Mouse (Mus musculus): ENCODE measurements around the gene Ivns1abp. TPM values are rescaled to one million over a fixed set of nuclear protein-coding genes. Genes with fewer than 3 reads are reported as not detected.
A peak's percentile ranks its signal among the peaks of the same experiment; 100 is the strongest.
"Not testable (repeated sequence)": the region's sequence is repeated elsewhere in the genome, so short reads cannot be mapped to it uniquely, and the experiment has no call there.

The Ivns1abp gene
- 556 and 557 TPM in 2 replicates for total RNA-seq (2017)

DNA sequence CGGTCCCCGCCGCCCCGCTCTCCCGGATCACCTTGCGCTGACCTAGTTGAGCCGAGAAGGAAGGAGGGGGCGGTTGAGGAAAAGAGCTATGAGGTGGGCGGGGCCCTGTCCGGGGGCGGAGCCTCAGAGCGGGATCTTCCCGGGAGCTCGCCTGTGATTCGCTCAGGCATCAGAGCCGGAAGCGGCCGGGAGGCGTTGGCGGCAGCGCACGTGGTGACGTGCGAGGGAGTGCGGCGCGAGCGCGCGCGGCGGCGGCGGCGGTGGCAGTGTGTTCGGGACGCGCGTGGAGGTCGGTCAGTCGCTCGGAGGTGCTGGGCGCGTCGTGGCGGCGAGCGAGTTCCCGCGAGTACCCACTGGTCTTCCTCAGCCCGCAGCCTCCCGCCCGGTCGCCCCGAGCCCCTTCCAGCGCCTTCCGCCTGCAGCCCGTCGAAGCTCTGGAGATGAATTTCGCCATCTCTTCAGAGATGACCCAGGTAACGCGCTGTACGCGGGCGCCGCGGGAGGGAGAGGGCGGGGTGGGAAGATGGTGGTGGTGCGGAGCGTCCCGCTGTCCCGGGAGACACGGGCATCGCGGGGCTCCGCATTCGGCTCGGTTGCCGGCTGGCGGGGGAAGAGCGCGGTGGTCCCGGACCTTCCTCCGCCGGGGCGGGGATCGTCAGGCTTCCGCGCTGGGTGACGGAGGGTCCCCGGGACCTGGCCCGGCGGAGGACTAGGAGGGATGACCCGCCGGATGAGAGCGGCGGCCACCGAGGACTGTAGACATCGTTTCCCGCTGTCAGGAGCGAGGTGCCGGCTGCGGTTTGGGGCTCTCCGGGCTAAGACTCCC is at the start of gene Ivns1abp:
Gene Ivns1abp (plus strand): TSS at position 195 of the 826 bp plus-strand sequence.
- peak; percentile 83 for ATAC-seq (replicated peaks in 1 of 2; ENCODE audit: insufficient read depth in 1 of 2, low FRiP score in 2 of 2, low TSS enrichment in 1 of 2, low read depth in 1 of 2, poor library complexity in 2 of 2, severe bottlenecking in 2 of 2)

- no peak for ATAC-seq (replicated peaks in 1 of 2; ENCODE audit: insufficient read depth in 1 of 2, low FRiP score in 2 of 2, low TSS enrichment in 1 of 2, low read depth in 1 of 2, poor library complexity in 2 of 2, severe bottlenecking in 2 of 2)
These were observed 48.8 kb upstream of the Ivns1abp start for GRCm38 (mm10) chr1:151295486-151295885.

GRCm38 (mm10) chr1:151296621-151297020 is 47.7 kb upstream of the Ivns1abp start:
- ATAC-seq (replicated peaks in 1 of 2; ENCODE audit: insufficient read depth in 1 of 2, low FRiP score in 2 of 2, low TSS enrichment in 1 of 2, low read depth in 1 of 2, poor library complexity in 2 of 2, severe bottlenecking in 2 of 2), result no peak

DNA sequence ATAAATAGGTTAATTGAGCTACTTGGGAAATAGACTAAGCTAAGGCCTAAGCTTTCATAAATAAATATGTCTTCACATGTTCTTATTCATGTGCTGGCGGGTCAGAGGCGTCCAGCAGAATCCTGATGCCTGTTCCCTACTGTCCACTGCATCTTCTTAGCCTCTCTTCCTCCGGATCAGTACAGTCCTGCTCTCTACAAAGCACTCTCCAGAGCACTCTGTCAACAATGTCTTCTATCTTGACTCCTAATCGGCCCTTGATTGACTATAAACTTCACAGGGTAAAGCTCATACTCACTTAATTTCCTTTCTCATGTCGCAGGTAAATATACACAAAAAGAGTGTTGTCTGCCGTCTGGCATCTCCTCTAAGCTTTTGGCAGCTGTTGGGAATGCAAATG is 47.3 kb upstream of the Ivns1abp start:
- ATAC-seq (replicated peaks in 1 of 2; ENCODE audit: insufficient read depth in 1 of 2, low FRiP score in 2 of 2, low TSS enrichment in 1 of 2, low read depth in 1 of 2, poor library complexity in 2 of 2, severe bottlenecking in 2 of 2), result no peak

- no peak for ATAC-seq (replicated peaks in 1 of 2; ENCODE audit: insufficient read depth in 1 of 2, low FRiP score in 2 of 2, low TSS enrichment in 1 of 2, low read depth in 1 of 2, poor library complexity in 2 of 2, severe bottlenecking in 2 of 2)
These were observed 46.7 kb upstream of the Ivns1abp start for GRCm38 (mm10) chr1:151297596-151297995.

GRCm38 (mm10) chr1:151301456-151301855 is 42.8 kb upstream of the Ivns1abp start:
- ATAC-seq (replicated peaks in 1 of 2; ENCODE audit: insufficient read depth in 1 of 2, low FRiP score in 2 of 2, low TSS enrichment in 1 of 2, low read depth in 1 of 2, poor library complexity in 2 of 2, severe bottlenecking in 2 of 2), result no peak

- no peak for ATAC-seq (replicated peaks in 1 of 2; ENCODE audit: insufficient read depth in 1 of 2, low FRiP score in 2 of 2, low TSS enrichment in 1 of 2, low read depth in 1 of 2, poor library complexity in 2 of 2, severe bottlenecking in 2 of 2)
These were observed 42.4 kb upstream of the Ivns1abp start for GRCm38 (mm10) chr1:151301904-151302303.

DNA sequence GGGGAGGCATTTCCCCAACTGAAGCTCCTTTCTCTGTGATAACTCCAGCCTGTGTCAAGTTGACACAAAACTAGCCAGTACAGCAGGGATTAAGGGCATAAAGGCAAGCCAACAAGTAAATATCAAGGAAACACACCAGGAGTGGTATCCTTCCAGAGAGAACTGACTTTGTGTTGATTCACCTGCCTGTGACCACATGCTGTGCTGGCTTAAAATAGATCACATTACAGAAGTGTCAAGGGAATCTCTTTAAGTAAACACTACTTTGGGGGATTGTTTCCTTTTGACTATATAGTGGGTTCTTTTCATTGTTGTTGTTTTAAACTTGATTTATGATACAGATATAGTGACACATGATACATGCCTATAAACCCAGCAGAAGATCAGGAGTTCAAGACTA is 41.0 kb upstream of the Ivns1abp start:
- no peak for ATAC-seq (replicated peaks in 1 of 2; ENCODE audit: insufficient read depth in 1 of 2, low FRiP score in 2 of 2, low TSS enrichment in 1 of 2, low read depth in 1 of 2, poor library complexity in 2 of 2, severe bottlenecking in 2 of 2)

GRCm38 (mm10) chr1:151305001-151305400 is 39.3 kb upstream of the Ivns1abp start:
- ATAC-seq (replicated peaks in 1 of 2; ENCODE audit: insufficient read depth in 1 of 2, low FRiP score in 2 of 2, low TSS enrichment in 1 of 2, low read depth in 1 of 2, poor library complexity in 2 of 2, severe bottlenecking in 2 of 2), result not testable (repeated sequence)

GRCm38 (mm10) chr1:151307059-151307458 is 37.2 kb upstream of the Ivns1abp start:
- ATAC-seq (replicated peaks in 1 of 2; ENCODE audit: insufficient read depth in 1 of 2, low FRiP score in 2 of 2, low TSS enrichment in 1 of 2, low read depth in 1 of 2, poor library complexity in 2 of 2, severe bottlenecking in 2 of 2), result no peak

- no peak for ATAC-seq (replicated peaks in 1 of 2; ENCODE audit: insufficient read depth in 1 of 2, low FRiP score in 2 of 2, low TSS enrichment in 1 of 2, low read depth in 1 of 2, poor library complexity in 2 of 2, severe bottlenecking in 2 of 2)
These were observed 36.5 kb upstream of the Ivns1abp start for GRCm38 (mm10) chr1:151307821-151308220.

GRCm38 (mm10) chr1:151308508-151308907 is 35.8 kb upstream of the Ivns1abp start:
- ATAC-seq (replicated peaks in 1 of 2; ENCODE audit: insufficient read depth in 1 of 2, low FRiP score in 2 of 2, low TSS enrichment in 1 of 2, low read depth in 1 of 2, poor library complexity in 2 of 2, severe bottlenecking in 2 of 2), result no peak

DNA sequence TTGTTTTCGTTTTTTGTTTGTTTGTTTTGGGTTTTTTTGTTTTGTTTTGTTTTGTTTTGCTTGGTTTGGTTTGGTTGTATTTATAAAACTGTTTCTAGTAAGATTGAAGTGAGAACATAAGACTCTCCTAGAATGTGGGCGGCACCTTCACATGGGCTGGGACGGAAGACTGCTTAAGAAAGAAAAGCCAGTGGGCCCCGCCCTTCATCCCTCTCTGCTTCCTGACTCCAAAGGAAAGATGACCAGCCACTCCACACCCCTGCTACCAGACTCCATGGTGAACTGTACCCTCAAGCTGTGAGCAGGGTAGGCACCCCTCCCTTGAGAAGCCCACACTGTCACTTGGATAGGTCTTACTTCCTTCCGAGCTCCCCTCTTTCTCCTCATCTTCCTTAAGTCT is 33.8 kb upstream of the Ivns1abp start:
- ATAC-seq (replicated peaks in 1 of 2; ENCODE audit: insufficient read depth in 1 of 2, low FRiP score in 2 of 2, low TSS enrichment in 1 of 2, low read depth in 1 of 2, poor library complexity in 2 of 2, severe bottlenecking in 2 of 2), result no peak

GRCm38 (mm10) chr1:151311379-151311778 is 32.9 kb upstream of the Ivns1abp start:
- no peak for ATAC-seq (replicated peaks in 1 of 2; ENCODE audit: insufficient read depth in 1 of 2, low FRiP score in 2 of 2, low TSS enrichment in 1 of 2, low read depth in 1 of 2, poor library complexity in 2 of 2, severe bottlenecking in 2 of 2)

DNA sequence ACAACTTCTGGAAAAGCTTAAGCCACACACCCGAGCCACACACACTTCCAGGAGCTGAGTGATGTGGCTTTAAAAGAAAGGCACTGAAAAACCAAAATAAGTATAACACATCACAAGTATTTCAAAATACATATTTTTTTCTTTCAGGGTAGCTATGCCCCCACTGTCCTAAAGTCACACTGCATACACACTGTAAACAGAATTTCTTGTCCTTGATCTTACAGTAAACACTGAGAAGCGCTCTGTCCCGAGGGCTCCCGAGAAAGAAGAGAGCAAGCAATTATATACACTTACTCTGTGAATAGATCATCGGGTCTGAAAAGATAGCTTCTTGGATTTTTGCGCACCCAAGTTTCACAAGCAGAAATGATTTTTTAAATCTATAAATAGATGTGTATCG is 25.0 kb upstream of the Ivns1abp start:
- ATAC-seq (replicated peaks in 1 of 2; ENCODE audit: insufficient read depth in 1 of 2, low FRiP score in 2 of 2, low TSS enrichment in 1 of 2, low read depth in 1 of 2, poor library complexity in 2 of 2, severe bottlenecking in 2 of 2), result no peak

DNA sequence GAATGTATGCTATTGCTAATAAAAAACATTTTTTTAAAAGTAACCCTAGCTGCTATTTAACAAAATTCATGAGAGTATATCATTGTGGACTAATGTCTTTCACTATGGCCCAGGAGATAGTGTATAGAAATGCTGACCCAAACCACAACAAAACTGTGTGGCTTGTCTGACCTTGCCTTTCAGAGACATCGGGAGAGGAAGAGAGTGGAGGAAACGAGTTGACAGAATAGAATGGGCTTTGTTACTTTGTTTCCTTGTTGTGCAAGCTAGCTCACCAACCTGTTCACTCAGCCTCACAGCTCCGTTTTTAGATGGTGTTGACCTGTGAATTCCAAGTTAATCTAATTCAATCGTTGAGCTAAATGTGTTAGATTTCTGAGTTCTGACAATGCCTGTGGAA is 23.9 kb upstream of the Ivns1abp start:
- no peak for ATAC-seq (replicated peaks in 1 of 2; ENCODE audit: insufficient read depth in 1 of 2, low FRiP score in 2 of 2, low TSS enrichment in 1 of 2, low read depth in 1 of 2, poor library complexity in 2 of 2, severe bottlenecking in 2 of 2)

DNA sequence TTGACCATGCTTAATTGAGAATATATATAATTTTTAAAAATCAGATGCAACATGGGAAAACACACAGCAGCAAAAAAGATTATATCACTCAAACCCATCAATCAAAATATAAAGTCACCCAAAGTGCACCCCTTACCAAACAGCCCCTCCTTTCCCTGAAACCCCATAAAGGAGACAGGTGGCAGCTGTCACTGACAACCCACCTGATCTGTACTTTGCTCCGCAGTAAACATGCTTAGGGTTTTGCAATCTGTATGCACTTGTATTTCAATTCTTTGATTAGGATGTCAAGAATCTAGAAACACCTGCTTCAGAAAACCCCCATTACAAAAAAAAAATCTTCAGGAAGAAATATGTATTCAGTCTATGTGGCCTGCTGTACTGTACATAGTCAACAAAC is 18.9 kb upstream of the Ivns1abp start:
- ATAC-seq (replicated peaks in 1 of 2; ENCODE audit: insufficient read depth in 1 of 2, low FRiP score in 2 of 2, low TSS enrichment in 1 of 2, low read depth in 1 of 2, poor library complexity in 2 of 2, severe bottlenecking in 2 of 2), result no peak

DNA sequence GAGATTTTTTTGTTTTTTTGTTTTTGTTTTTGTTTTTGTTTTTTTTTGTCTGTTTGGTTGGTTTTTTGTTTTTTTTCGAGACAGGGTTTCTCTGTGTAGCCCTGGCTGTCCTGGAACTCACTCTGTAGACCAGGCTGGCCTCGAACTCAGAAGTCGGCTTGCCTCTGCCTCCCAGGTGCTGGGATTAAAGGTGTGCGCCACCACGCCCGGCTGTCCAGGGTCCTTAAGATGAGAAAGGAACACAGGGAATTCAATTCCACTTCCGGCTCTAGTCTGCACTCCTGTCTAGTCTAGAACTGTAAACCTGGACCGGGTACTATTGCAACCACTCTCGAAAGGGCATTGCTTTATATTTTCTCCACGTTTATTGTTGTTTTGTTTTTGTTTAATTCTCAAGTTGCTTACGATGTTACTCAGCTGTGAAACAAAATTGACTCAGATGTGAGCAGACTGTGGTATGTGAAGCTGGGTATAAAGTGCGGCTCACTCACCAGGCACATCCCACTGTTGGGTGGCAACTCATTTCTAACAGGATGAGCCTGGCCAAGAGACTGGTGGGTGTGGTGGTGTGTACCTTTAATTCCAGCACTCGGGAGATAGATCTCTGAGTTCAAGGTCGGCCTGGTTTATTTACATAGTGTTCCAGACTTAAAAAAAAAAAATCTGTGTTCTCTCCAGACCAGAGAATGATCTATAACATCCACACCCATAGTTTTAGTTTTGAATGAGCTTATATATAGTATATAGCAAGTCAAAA is 15.8 kb upstream of the Ivns1abp start:
- ATAC-seq (replicated peaks in 1 of 2; ENCODE audit: insufficient read depth in 1 of 2, low FRiP score in 2 of 2, low TSS enrichment in 1 of 2, low read depth in 1 of 2, poor library complexity in 2 of 2, severe bottlenecking in 2 of 2), result no peak

All from hematopoietic stem cell, adult 5-6 weeks (primary cell).